Mouse (Mus musculus): ENCODE results near the gene Ubr4.
A peak's percentile ranks its signal among the peaks of the same experiment; 100 is the strongest.
"Not testable (repeated sequence)": the region's sequence is repeated elsewhere in the genome, so short reads cannot be mapped to it uniquely, and the experiment has no call there.

The Ubr4 gene

DNA sequence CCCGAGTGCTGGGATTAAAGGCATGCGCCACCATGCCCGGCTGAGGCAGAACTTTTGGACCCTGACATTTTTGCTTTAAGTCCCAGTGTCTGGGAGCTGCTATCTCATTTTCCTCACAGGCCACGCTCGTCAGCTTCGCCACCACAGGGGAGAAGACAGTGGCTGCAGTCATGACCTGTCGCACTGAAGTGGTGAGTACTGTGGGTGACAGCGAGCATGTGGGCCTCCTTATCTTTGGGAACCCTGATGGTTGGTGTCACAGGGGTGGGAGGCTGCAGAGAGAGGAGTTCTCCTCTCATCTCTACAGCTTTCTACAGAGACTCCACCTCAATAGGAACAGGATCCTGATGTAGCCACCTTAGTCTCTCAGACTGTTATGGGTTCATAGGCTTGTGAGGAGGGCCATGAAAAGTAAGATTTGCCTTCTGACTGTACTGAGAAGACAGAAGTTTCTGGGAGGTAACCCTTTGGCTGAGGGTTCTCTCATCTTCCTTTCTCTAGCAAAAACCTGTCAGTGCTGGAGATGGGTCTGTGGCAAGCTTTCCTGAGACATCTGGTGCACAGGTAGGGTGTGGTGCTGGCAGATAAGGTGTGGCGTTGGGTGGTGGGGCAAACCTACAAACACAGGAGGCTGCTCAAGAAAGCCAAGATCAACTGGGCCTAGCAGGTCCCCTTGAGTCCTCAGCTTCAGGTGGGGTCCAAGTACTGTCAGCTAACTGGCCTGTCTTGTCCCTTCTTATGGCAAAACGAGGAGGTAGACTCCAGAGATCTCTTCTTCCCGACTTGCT, 8.5 kb downstream of the Ubr4 start:
- no peak for DNase-seq

DNA sequence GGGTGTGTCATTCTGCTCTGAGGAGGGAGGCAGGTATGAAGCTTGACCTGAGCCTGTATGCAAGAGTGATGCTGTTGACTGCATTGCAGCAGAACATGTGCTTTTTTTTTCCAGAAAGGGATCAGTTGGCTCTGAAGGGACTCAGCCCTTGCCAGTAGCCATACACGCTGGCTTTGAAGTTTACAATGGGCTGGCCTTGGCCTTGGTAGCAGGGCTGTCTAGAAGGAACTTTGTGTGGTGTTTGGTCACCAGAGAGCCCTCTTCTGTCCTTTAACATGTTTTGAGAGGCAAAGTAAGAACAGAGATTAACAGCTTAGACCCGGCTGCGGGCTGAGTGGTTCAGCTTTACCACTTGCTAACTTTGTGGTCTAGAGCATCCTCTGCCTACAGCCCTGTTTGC, 14.9 kb downstream of the Ubr4 start:
- DNase-seq, result no peak

DNA sequence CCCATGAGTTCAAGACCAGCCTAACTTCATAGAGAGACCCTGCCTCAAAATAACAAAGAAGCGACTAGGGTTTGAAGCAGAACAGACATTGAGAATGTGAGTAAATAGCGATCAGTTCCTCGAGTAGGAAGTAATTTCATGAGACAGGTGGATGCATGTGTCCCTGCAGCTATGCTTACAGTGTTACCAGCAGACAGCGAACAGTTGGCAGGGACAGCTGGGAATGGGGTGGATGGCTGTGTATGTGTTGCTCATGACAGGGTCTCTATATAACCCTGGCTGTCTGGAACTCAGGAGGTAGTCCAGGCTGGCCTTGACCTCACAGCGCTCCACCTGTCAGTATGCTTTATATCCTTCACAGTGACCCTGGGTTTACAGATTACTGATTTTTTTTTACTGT, 15.6 kb downstream of the Ubr4 start:
- no peak for DNase-seq

DNA sequence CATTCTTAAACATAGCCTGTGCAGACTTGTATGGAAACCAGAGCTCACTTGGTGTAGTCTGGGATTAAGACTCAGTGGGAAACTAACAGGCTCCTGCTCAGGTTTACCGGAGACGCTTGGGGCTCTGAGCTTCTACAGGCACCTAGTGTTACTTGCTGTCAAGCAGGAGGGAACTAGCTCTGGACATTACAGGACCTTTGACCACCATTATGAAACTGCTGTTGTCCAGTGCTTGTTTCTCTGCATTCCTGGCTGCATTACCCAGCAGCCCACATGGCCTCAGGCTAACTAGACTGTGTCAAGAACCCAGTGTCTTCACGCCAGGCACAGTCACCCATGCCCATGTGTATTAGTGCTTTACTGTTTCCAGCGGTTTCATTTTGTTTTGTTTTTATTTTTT, 20.7 kb downstream of the Ubr4 start:
- no peak for DNase-seq

DNA sequence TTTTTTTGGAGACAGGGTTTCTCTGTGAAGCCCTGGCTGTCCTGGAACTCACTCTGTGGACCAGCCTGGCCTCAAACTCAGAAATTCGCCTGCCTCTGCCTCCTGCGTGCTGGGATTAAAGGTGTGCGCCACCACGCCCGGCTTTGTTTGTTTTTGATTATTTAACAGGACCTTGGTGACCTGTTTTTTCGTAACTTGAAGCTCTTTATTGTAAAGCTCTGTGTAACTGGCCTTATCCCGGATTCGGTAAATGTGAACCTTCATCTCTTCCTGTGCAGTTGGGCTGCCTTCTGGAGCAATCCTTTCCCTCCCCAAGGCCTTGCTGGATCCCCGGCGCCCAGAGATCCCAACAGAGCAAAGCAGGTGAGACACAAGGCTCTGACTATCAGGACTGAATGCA, 21.1 kb downstream of the Ubr4 start:
- DNase-seq, result no peak

DNA sequence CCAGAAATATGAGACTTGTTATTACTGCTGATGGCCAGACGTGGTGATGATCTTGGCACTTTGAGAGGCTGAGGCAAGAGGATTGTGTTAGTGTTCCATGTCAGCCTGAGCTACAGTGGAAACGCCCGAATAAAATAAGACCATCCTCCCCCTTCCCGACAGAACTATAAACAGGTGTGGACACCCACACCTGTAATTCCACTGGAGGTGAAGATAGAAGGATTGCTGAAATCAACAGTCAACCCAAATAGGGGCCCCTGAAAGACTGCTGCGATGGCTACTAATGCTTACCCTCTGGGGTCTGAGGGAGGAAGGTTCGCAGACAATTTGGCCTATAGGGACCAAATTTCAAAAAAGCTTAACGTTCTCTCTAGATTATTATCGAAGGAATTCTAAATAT, 27.3 kb downstream of the Ubr4 start:
- no peak for DNase-seq

DNA sequence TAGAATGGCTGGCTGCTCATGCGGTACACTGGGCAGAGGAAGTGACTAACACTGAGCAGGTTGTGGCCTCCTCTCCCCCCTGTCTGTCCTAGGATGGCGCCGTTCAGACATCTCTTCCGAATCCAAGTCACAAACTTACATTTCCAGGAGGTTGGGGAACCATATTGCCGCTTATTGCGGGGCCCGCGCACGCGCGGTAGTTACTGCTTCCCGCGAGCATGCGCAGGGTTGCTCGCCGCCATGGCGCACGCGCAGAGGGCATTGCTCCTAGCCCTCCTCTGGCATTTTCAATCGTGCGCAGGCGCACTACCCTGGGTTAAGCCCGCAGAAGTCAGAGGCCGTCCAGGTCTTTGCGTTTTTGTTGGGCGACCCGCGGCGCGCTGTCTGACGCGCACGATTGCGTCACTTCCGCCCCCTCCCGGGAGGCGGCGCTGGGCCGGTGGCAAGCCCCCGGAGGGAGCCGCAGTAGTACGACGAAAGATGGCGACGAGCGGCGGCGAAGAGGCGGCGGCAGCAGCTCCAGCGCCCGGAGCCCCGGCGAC, 27.9 kb downstream of the Ubr4 start:
- DNase-seq, result peak; percentile 100

DNA sequence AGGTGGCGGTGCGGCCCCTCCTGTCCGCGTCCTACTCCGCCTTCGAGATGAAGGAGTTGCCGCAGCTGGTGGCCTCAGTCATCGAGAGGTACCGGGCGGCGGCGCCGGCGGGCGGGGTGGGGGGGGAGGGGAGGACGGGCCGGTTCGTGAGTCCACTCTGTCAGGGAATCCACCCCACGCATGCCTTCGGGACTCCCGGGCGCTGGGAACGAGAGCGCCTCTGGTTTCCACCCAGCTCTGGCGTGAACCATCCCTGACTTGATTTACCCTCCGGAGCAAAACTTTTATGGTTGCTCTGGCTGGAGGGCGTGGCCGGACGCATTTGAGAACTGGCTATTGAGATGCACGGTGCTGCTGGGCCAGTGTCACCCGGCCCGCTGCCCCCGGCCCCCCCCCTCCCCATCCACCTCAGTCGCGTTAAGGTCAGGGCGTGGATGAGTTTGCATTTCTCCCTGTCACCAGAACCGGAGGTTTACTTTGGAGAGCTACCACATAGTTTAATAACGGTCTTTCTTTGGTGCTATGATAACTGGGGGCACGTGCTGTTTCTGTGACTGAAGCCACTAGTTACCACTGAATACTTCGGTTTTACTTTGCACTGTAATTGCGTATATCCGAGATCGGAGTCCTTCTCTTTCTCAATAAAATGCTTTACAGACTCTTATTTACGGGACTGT, 28.5 kb downstream of the Ubr4 start:
- DNase-seq, result no peak

DNA sequence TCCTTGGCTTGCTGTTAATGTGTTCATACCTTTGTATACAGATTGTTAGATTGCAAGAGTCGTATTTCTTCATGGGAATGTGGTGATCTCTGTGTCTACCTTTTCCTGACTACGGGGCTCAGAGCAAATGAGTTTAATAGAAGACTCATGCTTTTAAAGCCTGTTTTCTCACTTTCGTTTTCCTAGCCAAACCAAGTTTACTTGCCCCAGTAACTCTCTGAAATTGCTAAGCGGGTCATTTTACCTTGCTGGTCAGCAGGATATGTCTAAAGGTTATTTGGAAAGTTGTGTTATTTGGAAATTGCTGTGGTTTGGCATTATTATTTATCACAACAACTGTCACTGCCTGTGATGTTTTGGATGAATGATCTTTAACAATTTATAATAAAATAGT, 29.0 kb downstream of the Ubr4 start:
- DNase-seq, result no peak

DNA sequence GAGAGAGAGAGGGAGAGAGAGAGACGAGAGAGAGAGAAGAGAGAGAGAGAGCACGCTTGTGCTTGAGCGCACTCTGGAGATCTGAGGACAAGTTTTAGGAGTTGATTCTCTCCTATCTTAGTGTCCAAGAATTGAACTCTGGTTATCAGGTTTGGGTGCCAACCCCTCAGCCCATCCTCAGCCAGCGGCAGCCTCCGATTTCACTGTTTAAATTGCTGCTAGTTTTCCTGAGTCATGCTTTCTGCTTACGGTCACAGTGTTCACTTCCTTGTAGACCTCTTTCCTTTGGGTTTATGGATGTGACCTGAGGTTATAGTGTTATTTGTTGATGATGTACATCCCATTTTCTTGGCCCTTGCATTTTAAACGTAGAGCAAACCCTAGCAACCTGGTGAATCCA, 29.8 kb downstream of the Ubr4 start:
- DNase-seq, result no peak

DNA sequence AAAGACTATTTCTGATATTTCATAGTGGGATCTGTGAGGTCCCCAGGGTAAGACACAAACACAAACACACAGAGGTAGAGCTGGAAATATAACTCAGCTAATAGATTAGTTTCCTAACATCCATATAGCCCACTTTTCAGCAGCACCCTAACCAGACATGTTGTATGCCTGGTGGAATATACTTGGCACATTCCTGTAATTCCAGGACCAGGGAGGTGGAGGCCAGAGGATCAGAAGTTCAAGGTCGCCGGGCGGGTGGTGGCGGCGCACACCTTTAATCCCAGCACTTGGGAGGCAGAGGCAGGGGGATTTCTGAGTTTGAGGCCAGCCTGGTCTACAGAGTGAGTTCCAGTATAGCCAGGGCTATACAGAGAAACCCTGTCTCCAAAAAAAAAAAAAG, 33.4 kb downstream of the Ubr4 start:
- DNase-seq, result not testable (repeated sequence)

DNA sequence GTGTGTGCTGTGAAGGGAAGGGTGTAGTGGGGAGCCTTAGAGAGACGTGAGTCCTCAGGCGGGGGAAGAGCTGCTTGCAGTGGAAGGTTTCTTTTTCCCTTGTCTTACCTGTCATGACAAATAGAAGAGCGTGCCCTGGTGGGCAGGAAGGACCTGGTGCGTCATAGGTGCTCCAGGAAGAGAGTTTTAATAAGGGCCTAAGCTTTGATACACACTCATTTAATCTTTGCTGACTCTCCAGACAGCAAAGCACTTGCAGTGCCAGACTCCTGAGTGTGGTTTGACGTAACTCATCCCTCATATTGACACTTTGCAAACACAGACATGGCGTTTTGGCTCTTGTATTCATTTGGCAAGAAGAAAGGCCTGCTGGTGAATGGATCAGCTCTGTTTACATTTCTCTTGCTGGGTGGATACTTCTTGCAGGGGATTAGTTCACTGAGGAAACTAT, 34.5 kb downstream of the Ubr4 start:
- no peak for DNase-seq

DNA sequence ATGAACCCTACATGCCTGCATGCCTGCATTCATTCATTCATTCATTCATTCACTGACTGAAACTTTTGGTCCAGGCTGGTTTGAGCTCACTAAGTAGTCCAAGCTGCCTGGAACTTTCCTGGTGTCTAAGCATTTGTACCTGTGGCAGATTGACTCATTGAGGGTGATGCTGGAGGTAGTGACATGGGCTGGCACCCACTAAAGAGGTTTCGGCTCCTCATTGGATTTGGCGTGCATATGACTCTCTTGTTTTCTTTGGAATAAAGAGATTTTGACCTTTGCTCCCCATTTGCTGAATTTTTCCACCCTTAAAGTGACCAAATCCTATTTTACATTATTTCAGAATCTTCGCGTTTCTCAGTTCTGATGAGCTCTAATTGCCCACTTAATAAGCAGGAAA, 37.1 kb downstream of the Ubr4 start:
- no peak for DNase-seq

DNA sequence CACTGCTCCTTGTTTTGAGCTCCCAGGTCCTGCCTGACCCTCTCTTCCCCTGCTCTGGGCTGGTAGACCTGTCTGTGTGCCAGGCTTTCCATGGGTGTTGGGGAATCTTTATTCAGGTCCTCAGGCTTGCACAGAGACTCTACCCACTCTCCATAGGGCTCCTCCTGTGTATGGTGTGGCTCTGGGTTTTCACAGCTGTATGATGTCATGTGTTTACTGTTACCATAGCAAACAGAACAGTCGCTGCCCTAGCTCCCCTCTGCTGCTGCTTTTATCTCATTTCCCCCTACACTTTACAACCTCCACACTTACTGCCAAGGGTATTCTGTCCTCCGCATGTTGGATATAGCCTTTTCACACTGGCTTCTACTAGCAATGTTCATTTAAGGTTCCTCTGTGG, 43.0 kb downstream of the Ubr4 start:
- no peak for DNase-seq

DNA sequence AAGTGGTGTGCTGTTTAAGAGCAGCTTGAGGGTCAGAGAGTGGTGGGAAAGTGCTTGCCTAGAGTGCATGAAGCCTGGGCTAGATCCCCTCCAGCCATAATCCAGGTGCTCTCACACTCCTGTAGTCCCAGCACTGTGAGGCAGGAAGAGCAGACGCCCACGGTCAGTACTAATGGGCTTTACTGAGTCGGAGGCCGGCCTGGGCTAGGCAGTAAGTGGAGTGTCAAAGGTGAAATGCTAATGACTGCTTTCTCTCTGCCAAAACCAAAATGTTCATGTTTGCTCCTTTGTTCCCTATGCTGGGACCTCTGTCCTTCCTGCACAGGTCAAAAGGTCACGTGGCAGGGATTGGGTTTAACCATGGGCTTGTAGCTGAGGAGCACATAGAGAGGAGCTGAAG, 48.1 kb downstream of the Ubr4 start:
- no peak for DNase-seq

DNA sequence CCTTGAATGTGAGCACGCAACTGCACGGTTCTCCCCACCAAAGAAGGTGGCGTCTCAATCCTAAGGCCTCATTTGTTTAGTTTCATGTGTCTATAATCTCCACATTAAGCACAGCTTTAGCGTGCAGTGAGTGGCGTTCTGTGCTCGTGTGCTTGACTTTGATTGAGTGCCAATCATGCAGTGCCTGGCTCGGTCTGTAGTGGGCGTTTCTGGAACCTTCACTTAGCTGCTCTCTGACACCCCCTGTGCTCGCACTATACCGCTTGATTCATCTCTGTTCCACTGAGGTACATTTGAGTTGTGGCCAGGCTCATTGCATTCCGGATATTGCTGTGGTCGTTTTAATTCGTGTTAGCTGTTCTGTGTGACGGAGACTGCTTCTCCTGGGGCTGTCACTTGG, 50.8 kb downstream of the Ubr4 start:
- no peak for DNase-seq

DNA sequence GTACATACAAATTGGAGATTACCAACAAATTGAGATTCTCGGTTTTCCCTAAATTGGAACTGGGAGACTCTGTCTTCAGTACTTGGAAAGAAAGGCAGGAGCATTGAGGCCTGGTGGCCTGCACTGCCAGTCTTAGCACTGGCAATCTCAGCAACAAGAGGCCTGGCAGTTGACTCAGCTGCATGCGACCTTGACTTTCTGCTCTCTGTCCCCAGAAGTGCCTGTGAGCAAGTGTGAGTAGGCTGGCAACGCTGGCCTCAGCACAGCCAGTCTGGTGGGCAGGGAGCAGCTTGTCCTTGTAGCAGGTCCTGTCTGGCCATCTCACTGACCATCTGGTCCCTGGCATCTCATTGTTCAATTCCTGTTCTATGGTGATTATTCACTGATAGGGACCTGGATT, 58.9 kb downstream of the Ubr4 start:
- no peak for DNase-seq

DNA sequence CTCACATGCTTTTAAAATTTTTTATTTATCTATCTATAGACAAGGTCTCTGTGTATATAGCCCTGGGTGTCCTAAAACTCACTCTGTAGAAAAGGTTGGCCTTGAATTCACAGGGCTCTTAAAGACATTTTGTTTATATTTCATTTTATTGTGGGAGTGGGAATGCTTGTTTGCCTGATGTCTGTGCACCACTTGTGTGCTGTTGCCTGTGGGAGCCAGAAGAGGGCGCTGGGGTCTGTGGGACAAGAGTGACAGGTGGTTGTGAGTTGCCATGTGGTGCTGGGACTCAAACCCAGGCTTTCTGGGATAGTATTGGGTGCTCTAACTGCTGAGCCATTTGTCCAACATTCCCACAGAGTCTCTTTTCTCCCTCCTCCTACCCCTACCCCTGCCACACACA, 65.5 kb downstream of the Ubr4 start:
- no peak for DNase-seq

DNA sequence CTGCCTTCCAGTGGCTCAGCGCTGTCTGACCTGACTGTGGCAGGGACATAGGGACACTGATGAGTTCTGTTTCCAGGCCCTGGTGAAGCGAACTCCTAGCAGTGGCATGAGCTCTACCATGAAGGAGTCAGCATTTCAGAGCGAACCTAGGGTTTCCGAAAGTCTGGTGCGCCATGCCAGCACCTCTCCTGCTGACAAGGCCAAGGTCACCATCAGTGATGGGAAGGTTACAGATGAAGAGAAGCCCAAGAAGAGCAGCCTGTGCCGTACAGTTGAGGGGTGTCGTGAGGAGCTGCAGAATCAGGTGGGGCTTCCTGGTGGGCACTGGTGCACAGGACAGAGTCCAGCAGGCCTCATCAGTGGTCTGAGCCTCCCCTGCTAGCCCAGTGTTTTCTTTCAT, 69.2 kb downstream of the Ubr4 start:
- no peak for DNase-seq

DNA sequence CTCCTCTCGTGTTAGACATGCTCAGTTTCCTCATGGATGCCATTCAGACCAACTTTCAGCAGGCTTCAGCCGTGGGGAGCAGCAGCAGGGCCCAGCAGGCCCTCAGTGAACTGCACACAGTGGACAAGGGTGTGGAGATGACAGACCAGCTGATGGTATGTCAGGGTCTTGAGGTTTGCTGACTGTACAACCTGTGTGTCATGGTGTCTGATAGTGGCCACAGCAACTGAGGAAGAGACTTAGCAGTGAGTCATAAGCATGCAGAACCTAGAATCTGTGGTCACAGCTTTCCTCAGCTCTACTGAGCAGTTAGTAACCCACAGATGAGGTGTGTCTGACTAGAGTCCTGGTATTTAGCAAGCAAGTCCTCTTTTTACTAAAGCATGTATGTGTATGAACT, 70.0 kb downstream of the Ubr4 start:
- no peak for DNase-seq

DNA sequence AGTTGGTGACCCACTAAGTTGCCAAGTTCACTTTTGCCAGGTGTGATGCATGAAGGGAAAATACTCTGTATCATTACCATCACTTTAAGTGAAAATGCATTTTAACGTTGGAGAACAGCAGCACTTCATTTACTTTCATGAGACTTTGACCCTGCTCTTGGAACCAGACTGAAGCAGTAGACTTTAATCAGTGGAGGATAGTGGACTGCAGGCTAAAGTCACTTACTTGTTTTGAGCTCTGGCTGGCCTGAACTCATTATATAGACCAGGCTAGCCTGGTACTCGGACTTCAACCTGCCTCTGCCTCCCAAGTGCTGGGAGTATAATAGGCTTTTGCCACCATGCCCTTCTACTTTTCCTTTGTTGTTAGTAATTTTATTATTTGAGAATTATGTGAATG, 70.9 kb downstream of the Ubr4 start:
- no peak for DNase-seq

DNA sequence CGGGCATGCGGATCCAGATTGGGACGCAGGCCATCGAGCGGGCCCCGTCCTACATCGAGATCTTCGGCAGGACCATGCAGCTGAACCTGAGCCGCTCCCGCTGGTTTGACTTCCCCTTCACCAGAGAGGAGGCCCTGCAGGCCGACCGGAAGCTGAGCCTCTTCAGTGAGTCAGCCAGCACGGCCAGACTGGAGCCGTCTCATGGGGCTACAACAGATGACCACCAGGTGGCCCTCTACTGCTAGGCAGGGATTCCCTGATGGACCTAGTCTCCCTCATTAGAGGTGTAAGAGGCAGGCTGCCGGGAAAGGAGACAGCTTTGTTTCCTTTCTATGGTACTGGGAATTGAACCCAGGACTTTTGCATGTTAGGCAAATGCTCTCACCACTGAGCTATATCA, 77.8 kb downstream of the Ubr4 start:
- peak; percentile 81 for DNase-seq

DNA sequence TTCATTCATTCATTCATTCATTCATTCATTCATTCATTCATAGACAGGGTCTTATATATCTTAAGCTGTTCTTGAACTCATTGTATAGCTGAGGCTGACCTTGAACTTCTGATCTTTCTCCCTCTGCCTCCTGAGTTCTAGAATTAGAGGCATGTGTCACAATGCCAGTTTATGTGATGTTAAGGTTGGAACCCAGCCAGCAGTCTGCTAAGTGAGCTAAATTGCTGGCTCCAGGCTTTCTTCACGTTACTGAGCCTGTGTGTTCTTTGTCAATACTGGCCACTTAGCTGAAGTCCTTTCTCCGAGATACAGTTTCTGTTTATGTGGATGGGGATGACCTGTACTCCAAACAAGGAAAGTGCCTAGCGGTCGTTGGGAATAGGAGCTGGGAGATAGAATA, 78.5 kb downstream of the Ubr4 start:
- DNase-seq, result no peak

DNA sequence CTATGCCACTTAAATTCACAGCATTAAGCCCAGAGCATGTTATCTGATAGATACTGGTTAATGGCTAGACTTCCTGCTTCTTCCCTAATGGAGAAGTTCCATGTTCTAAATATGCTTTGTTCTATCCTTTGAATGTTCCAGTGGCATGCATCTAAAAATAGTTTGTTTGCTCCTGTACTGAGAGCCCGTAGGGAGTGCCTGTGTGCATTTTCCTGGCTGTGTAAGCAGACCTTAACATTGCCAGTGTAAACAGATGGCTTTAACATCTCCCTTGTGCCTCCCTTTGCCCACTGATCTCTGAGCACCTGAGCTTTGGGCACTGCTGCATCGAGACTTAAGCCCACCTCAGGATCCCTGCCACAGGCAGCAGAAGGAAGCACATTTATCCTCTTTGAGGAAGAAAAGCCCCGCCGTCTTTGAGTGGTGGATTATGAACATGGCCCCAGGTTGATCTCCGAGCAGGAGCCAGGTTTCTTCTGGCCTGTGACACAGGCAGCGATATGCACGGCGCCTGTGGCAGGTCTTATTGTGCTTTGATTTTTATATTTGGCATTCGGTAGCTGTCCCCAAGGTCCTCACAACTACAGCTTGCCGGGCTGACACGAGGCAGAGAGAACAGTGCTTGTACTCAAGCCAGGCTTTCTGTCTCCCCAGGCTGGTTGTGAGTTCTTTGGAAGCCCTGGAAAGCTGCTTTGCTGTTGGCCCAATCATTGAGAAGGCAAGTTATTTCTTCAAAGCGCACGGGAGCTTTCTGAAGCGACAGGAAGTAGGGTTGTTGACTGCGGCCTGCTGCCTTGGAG, 80.8 kb downstream of the Ubr4 start:
- no peak for DNase-seq

All from cerebellum, adult 11 months (tissue).